In genomic region chr10:122672044-122672443, GRCm38 (mm10) we compare ENCODE assay signal across 17 mouse cellular contexts.
"Had no signal": no experiment of that assay in that cellular context is flagged by ENCODE, and none has a peak within 500 bp of the region (broad histone marks: within the 10 kb centered on the region; RNA-seq: fewer than 3 reads in every experiment).

No protein-coding gene starts in this region.

- DNase-seq: left cerebral cortex, postnatal 4 days; liver; liver, embryonic 13.5 days; liver, postnatal 0 days; lung, adult 18-20 months; lung, adult 2 months; lung, embryonic 14.5 days; lung, postnatal 10 days; lung, postnatal 14 days; lung, postnatal 36 days; lung, postnatal 4 days; midbrain, embryonic 14.5 days had no signal

- ATAC-seq: liver, embryonic 12.5 days; liver, postnatal 0 days; lung, postnatal 0 days; midbrain, embryonic 13.5 days; midbrain, embryonic 15.5 days; midbrain, embryonic 16.5 days had no signal
